Mouse (Mus musculus): ENCODE results near the gene Mup17. TPM values are rescaled to one million over a fixed set of nuclear protein-coding genes. Genes with fewer than 3 reads are reported as not detected.
"Not testable (repeated sequence)": the region's sequence is repeated elsewhere in the genome, so short reads cannot be mapped to it uniquely, and the experiment has no call there.

Mup17 gene
- polyA plus RNA-seq (2012) = not detected in 2 replicates

DNA sequence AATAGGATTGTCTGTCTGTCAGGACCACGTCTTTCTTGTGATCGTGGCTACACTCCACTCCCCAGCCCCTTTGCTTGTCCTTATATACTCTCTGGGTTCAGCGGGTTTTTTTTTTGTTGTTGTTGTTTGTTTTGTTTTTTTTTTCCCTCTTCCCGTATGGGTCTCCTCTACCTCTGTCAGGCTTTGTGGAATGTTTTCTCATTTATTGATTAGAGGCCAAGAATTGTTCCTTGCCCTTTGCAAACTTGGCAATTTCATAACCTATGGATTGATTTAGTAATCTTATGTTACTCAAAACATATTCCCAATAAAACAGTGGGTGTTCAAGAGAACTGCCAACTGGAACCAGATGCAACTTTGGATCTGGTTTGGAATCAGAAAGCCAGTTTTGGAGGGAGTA lies at the start of gene Mup17:
TSS of gene Mup17 (minus strand) at position 101 of the 400 bp plus-strand sequence.
- TF ChIP-seq GATA1 (IDR thresholded peaks at IDR 0.05; ENCODE audit: low read length) = not testable (repeated sequence)

Other genes starting within 250 kb of the Mup17 start
- not detected in 2 replicates for gene Mup15, start 156.1 kb downstream of the Mup17 start, polyA plus RNA-seq (2012)
- gene Mup16, start 76.3 kb downstream of the Mup17 start, polyA plus RNA-seq (2012) = not detected in 2 replicates
- gene Mup18, start 78.3 kb upstream of the Mup17 start, polyA plus RNA-seq (2012) = not detected in 2 replicates
- gene Mup19, start 186.4 kb upstream of the Mup17 start, polyA plus RNA-seq (2012) = not detected in 2 replicates
- gene Mup5, start 239.4 kb upstream of the Mup17 start, polyA plus RNA-seq (2012) = not detected in 2 replicates

Measured in G1E-ER4 (cell line).